Mouse (Mus musculus): Measurements from ENCODE around the gene P2ry10b.

Gene P2ry10b

DNA sequence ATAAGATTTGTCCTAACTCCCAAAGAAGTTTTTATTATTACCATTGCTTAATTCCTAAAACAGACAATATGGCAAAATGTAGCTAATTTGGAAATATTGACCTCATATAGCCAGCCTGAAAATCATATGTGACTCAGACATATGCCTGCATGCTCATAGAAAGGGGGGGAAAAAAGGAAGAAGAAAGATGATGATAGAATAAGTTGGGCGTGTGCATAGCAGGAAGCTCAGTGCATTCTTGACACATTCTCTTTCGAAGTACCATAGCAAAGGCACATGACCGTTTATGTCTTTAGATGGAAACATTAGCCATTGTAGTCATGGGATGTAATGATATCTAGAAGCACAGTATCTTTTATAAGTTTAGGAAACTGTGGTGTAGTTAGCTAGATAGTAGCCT, at the start of gene P2ry10b:
Gene P2ry10b, plus strand, starts transcription at position 247 of the 400 bp plus-strand sequence.
- DNase-seq (ENCODE audit: low read depth, low spot score), result peak; percentile 2

DNA sequence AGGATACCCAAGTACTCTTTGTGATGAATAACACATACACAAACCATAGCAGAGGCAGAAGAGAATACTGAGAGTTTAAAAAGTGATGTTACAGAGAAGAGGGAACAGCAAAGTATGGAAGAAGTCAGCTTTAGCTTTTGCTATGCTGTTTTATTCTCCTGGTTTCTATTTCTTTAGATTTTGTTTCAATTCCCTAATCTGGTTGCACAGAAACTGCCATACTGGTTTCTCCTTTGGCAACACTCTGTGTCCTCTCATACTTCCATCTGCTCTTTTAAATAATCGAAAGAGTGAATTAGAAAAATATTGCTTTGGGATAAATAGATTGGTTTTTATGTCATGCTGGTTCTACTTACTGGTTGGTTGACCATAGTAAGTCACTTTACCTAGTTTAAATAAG, 32.4 kb upstream of the P2ry10b start:
- DNase-seq (ENCODE audit: low read depth, low spot score), result no peak

DNA sequence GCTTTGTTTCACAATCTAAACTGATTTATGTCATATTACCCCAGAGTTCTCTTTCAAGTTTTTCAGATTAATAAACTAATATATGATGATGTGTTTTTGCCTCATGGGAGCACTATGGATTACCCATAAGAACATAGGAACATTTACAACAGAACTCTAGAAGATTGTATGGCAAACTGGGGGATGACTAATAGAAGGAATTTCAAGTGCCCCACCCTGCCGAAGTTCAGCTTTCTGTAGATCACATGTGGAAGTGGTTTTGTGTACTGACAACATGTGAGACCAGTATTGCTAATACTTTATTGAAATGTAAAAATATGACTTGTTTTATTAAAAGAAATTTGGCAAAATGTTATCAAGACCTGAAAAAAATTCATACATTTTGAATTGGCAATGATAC, 31.7 kb upstream of the P2ry10b start:
- no peak for DNase-seq (ENCODE audit: low read depth, low spot score)

GRCm38 (mm10) chrX:107143184-107143583, 5.5 kb upstream of the P2ry10b start:
- DNase-seq (ENCODE audit: low read depth, low spot score), result no peak

DNA sequence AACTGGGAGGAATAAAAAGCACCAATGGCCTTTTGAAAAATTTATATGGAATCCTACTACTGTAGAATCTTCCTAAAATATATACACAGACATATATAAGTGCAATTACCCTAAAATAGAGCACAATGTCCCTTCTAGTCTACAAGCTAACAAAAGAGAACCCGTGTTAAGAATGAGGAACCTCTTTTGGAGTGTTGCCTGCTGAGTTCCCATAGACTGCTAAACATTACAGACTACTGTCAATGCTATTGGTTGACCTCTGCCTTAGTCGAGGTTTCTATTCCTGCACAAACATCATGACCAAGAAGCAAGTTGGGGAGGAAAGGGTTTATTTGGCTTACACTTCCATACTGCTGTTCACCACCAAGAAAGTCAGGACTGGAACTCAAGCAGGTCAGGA, 4.8 kb upstream of the P2ry10b start:
- no peak for DNase-seq (ENCODE audit: low read depth, low spot score)

DNA sequence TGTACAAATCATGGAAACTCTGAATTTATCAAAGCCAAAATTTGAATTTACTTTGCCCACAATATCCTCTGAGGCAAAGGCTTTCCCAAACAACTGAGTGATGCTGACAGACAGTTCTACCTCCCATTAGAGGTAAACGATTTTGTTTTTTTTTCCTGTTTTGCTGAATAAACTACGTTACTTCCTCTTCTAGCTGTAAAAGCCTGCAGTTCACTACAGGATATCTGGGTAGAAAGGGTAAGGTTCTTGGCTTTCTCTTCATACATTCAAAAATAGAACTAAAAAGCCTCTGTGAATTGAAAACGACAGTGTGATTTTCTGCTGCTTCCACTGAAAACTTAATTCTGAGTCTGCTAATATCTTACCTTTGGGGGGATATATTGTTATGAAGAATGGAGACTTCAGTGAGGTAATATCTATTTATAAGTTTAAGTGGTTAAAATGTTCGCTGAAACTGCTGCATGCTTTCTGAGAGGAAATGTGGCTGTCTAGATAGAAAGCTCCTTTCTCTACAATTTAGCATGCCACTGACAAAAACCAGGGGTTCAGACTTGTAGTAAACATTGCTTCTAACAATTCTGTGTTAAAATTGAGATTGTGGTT, 765 bp downstream of the P2ry10b start:
- DNase-seq (ENCODE audit: low read depth, low spot score), result peak; percentile 32

DNA sequence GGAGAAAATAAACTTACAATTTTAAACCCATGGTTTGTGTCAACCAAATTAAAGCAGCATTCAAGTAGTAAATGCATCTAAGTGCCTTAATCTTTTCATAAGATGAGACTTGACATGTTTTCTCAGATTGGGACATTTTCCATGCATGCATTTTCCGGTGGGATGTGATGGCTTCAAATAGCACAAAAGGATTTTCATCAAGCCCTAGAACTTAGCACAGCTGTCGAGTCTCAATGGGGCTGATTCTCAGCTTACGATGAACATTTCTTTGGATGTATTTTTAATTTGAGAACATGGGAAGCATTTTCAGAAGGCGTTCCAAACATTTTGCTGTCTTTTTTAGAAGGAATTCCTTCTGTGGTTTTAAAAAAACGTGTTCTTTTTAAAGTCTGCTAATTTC, 1.3 kb downstream of the P2ry10b start:
- peak; percentile 6 for DNase-seq (ENCODE audit: low read depth, low spot score)

DNA sequence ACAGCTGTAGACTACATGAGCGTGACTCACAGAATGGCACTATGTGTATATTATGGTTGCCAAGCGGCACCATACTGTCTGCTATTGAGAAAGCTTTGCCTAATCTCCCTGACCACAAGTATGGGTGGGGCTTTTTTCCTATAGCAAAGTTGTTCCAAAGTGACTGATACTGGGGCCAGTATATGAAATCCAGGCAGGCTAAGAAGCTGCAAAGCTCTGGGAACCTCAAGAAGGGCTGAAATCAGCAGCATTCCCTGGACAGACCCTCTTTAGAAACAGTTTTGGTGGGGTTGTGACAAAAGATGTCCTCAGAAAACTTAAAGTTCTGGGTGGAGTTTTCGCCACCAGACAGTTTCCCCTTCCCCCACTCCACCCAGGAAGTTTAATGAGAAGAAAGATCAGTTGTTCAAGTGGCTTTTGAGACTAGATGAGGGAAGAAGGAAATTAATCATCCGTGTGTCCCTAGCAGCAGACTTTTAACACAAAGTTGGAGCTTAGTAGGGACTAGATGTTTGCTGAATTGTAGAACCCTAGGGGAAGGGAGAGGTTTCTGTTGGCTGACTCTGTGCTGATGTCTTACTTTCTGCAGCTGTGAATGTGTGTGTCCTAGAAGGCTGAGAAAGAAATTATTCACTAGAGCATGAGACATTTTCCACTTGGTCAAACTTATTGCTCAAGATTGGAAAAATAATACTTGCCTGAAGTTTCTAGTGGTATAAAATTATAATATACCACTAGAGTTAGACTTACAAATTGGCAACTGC, 2.2 kb downstream of the P2ry10b start:
- DNase-seq (ENCODE audit: low read depth, low spot score), result peak; percentile 77

DNA sequence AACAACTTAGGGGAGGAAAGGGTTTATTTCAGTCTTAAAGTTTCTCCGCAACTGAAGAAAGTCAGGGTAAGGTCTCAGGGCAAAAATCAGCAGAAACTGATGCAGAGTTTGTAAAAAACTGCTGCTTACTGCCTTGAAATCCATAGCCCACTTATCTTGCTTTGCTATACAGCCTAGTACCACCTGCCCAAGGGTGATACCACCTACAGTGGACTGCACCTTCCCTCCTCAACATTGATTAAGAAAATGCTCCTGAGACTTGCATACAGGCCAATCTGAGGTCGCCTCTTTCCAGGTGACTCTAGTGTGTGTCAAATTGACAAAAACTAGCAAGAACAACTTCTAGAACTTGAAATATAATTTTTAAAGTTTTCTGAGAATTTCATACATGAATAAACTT, 7.3 kb downstream of the P2ry10b start:
- no peak for DNase-seq (ENCODE audit: low read depth, low spot score)

GRCm38 (mm10) chrX:107160496-107160895, 11.8 kb downstream of the P2ry10b start:
- peak; percentile 7 for DNase-seq (ENCODE audit: low read depth, low spot score)

GRCm38 (mm10) chrX:107168281-107168680, 19.6 kb downstream of the P2ry10b start:
- peak; percentile 33 for DNase-seq (ENCODE audit: low read depth, low spot score)

DNA sequence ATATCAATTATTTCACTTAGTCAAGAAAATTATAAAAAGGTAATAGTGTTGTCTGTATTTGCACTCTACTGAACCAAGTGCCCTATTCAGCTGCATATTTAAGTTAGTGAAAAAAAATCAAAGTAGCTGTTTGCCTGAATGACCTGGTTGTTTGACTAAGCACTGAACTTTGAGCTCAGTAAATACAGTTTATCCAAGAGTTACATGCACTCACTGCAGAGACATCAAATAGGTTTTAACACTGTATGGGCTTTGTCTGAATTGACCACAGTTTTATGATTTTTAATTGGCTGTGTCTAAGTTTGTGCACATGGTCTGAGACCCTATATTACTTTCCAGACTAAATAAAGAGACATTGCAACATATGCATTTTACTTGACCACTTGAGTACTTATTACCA, 20.4 kb downstream of the P2ry10b start:
- no peak for DNase-seq (ENCODE audit: low read depth, low spot score)

DNA sequence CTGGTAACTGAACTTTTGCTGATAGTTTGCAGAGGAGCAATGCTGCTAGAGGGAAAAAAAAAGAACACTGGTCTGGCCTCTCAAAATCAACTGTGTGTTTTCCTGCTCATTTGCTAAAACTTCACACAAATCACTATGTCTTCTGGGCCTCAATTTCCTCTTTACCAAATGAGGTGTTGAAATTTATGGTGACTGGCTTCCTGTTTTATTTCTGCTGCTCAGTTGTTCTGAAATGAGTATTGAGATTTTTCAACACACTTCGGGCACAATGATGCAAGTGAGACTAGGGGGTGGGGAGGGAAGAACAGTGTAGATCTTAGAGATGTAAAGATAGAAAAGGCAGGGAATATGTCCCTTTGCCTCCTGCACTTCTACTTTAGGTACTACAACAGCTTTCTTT, 30.0 kb downstream of the P2ry10b start:
- peak; percentile 12 for DNase-seq (ENCODE audit: low read depth, low spot score)

DNA sequence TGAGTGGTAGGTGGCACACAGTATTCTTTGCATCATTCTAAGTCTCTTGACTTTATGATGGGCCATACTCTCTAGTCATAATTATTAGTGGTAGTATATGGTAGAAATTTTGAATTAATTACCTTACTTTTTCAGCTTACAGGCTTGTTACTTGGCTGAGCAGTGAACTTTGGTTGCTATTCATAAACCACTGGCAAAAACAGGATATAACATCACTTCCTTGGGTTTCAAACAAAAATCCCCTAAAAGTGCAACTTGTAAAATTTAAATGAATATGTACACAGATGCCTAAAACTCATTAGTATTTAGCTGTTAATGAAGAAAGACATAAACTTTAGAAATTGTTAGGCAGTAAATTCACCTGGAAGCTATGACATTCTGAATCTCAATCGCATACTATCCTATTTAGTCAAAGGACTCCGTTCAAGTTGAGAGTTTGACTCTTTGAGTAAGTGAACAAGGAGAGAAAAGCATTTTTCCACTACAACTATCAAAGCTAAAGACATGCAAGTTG, 68.9 kb downstream of the P2ry10b start:
- peak; percentile 56 for DNase-seq (ENCODE audit: low read depth, low spot score)
